Mouse (Mus musculus) liver, embryonic 13.5 days (tissue): ENCODE results near the gene Haus4. TPM values are rescaled to one million over a fixed set of nuclear protein-coding genes. Genes with fewer than 3 reads are reported as not detected.
A peak's percentile ranks its signal among the peaks of the same experiment; 100 is the strongest.

Experiments used
- ATAC-seq: fragments of 200-750 bp; cut with Nextera tagmentation; 2 replicates; pipeline ENCODE4 v1.8.0; 2017; ENCODE audit warnings: low read depth, mild to moderate bottlenecking, moderate number of reproducible peaks, moderate library complexity
- DNase-seq: peaks from one replicate; pipeline ENCODE4 v3.0.0; 2022
- H3K27ac ChIP-seq: fragments of 300-500 bp; sonication (generic); 2 replicates; pipeline ENCODE4 v1.5.1; 2015; ENCODE audit warnings: moderate library complexity, mild to moderate bottlenecking, inconsistent platforms
- H3K27me3 ChIP-seq: fragments of 300-500 bp; sonication (generic); 2 replicates; pipeline ENCODE4 v1.6.1; 2015; ENCODE audit warnings: mild to moderate bottlenecking, inconsistent platforms
- H3K36me3 ChIP-seq: fragments of 300-500 bp; sonication (generic); 2 replicates; pipeline ENCODE4 v1.6.1; 2015; ENCODE audit warnings: mild to moderate bottlenecking, inconsistent platforms
- H3K4me1 ChIP-seq: fragments of 300-500 bp; sonication (generic); replicated peaks from 2 replicates; pipeline ENCODE4 v1.6.1; 2015; ENCODE audit warnings: inconsistent platforms
- H3K4me2 ChIP-seq: fragments of 300-500 bp; sonication (generic); 2 replicates; pipeline ENCODE4 v1.6.1; 2015; ENCODE audit warnings: inconsistent platforms, mild to moderate bottlenecking, moderate library complexity
- H3K4me3 ChIP-seq: fragments of 300-500 bp; sonication (generic); replicated peaks from 2 replicates; pipeline ENCODE4 v1.5.1; 2015; ENCODE audit warnings: mild to moderate bottlenecking, inconsistent platforms
- H3K9ac ChIP-seq: fragments of 300-500 bp; sonication (generic); 2 replicates; pipeline ENCODE4 v1.6.1; 2015; ENCODE audit warnings: mild to moderate bottlenecking, inconsistent platforms
- H3K9me3 ChIP-seq: fragments of 300-500 bp; sonication (generic); replicated peaks from 2 replicates; pipeline ENCODE4 v1.6.1; 2016; ENCODE audit warnings: inconsistent platforms
- WGBS: fragments of 180-500 bp; shearing (Covaris S2); methylation state at CpG from one replicate; pipeline ENCODE4 v1.1.7; 2015; ENCODE audit not compliant: insufficient replicate concordance; 5-methylcytosine and 5-hydroxymethylcytosine counted together
- polyA plus RNA-seq: library from polyadenylated mRNA; unstranded; fragments of >200 nt; fragmentation: Nextera tagmentation; extraction: Ambion mirVana; gene quantifications from 2 replicates; pipeline ENCODE4 v1.2.1, GENCODE M21; 2015

Gene Haus4
- polyA plus RNA-seq, 1 experiment from 2014 or later = 45.6 TPM

- H3K4me2 ChIP-seq = no peak overlapping the region
- H3K4me3 ChIP-seq = no peak overlapping the region
- WGBS = 76% methylated on average over 4 of the region's 4 CpGs
- H3K27ac ChIP-seq = no peak overlapping the region
- no peaks in the 10 kb centered on the region for H3K9me3 ChIP-seq
- DNase-seq = no peak
- no peak for ATAC-seq
- no peak overlapping the region for H3K9ac ChIP-seq
- H3K27me3 ChIP-seq = peaks cover 71% of the 10 kb centered on the region
- H3K36me3 ChIP-seq = peaks cover 24% of the 10 kb centered on the region
- H3K4me1 ChIP-seq = peaks cover 51% of the 10 kb centered on the region
Measured at GRCm38 (mm10) chr14:54572122-54572521, 17.7 kb upstream of the Haus4 start.

DNA sequence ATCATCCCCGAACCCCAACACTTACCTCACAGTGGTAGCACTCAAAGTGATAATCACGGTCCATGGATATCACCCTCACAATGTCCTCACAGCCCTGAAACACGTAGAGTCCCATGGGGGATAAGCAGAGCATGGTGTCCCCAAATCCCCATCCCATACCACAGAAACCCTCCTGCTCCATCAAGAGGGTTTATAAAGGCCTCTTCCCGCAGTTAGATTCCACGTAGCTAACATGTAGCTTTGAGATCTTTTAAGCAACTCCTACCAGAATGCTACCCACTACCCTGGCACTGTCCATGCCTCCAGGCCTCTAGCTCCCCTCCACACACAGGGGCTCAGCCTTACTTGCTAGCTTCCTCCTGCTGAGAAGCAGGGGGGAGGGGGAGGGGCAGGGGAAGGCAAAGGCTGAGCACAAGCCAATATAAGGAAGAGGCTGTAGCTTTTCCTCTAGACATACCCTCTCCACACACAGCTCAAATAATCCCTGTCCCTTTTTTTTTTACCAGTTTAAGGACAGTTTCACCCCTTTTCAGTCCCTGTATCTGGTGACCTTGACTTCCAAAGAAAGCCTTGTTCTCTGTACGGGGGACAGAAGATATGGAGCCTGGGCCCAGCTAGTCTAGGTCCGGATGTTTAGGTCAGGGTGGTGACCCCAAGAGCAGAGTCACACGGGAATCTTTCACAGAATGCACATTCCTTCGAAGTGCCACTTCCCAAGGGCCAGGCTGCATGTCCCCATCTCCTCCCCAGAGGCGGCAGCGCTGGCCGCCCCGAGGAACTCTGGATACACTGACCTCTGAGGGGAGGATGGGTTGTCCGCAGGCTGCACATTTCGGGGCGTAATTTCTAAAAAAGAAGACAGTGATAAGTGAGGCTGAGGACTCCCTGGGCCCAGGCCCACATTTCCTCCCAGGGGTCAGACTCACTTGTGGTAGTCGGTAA lies 15.3 kb upstream of the Haus4 start:
- Histone ChIP-seq H3K4me1 (peaks cover 34% of the 10 kb centered on the region), H3K9me3 (no peaks in the 10 kb centered on the region), H3K9ac (no peak overlapping the region; the same call in 1 of the 2 replicates), H3K27ac (no peak overlapping the region), H3K4me2 (no peak overlapping the region), H3K27me3 (peaks cover 47% of the 10 kb centered on the region), H3K36me3 (peaks cover 27% of the 10 kb centered on the region), H3K4me3 (no peak overlapping the region)
- 69% methylated on average over 17 of the region's 17 CpGs for WGBS
- DNase-seq = no peak
- ATAC-seq = 0 out of 2 replicates have a peak, but pooled peaks have one; percentile 13

GRCm38 (mm10) chr14:54568694-54569414 lies 14.4 kb upstream of the Haus4 start:
- Histone ChIP-seq H3K27ac (no peak overlapping the region), H3K9ac (no peak overlapping the region), H3K4me3 (no peak overlapping the region), H3K36me3 (peaks cover 27% of the 10 kb centered on the region), H3K9me3 (no peaks in the 10 kb centered on the region), H3K4me2 (no peak overlapping the region), H3K4me1 (peaks cover 26% of the 10 kb centered on the region), H3K27me3 (peaks cover 38% of the 10 kb centered on the region)
- ATAC-seq = no peak
- WGBS = 65% methylated on average over 15 of the region's 15 CpGs
- DNase-seq = peak; percentile 40

DNA sequence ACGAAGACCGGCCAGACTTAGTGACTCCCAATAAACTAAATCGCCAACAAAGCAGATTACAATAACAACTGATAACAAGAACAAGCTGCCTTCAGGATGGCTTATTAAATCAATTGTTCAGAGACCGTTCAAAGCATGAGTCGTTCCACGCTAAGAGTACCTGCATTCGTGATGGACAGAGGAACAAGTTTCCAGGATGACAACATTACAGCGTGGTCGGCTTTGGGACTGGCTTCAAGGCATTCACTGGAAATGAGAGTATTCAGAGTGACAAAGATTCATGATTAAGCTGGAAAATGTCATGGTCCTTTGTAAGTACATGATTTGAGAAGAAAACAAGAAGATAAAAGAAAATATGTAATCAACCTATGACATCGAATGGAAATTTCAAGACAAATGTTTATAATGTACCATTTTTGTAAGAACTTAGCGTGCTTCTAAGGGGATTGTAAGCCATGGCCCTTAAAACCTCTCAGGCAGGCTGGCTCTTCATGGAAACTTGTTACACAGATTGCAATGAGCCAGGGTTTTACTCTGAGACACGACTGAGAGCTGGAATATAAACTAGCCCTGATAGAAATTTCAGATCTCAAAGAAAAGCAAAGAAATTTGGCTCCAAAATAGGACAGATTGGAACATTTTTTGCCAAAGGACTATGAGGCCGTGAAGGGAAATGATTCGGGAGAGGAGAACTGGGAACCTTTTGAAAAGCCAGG lies 6.3 kb upstream of the Haus4 start:
- Histone ChIP-seq H3K4me3 (no peak overlapping the region), H3K9ac (no peak overlapping the region), H3K4me1 (no peaks in the 10 kb centered on the region), H3K36me3 (no peaks in the 10 kb centered on the region), H3K27ac (no peak overlapping the region), H3K9me3 (no peaks in the 10 kb centered on the region), H3K27me3 (0 out of 2 replicates have a peak, but pooled peaks cover 3% of the 10 kb centered on the region), H3K4me2 (no peak overlapping the region)
- ATAC-seq = no peak
- 71% methylated on average over 14 of the region's 14 CpGs for WGBS
- DNase-seq = no peak

GRCm38 (mm10) chr14:54557330-54557729 lies 2.9 kb upstream of the Haus4 start:
- no peak overlapping the region for H3K4me3 ChIP-seq
- 0 out of 2 replicates have a peak, but pooled peaks cover 3% of the 10 kb centered on the region for H3K27me3 ChIP-seq
- DNase-seq = no peak
- no peak overlapping the region for H3K4me2 ChIP-seq
- no peaks in the 10 kb centered on the region for H3K36me3 ChIP-seq
- H3K9ac ChIP-seq = no peak overlapping the region
- H3K4me1 ChIP-seq = peaks cover 22% of the 10 kb centered on the region
- H3K27ac ChIP-seq = no peak overlapping the region
- WGBS = 81% methylated on average over 8 of the region's 8 CpGs
- ATAC-seq = no peak
- no peaks in the 10 kb centered on the region for H3K9me3 ChIP-seq

GRCm38 (mm10) chr14:54553454-54553974 lies 902 bp downstream of the Haus4 start:
- Histone ChIP-seq H3K4me3 (peak overlapping the region; percentile 70), H3K9ac (peak overlapping the region; percentile 84), H3K36me3 (peaks cover 37% of the 10 kb centered on the region), H3K9me3 (no peaks in the 10 kb centered on the region), H3K27me3 (0 out of 2 replicates have a peak, but pooled peaks cover 3% of the 10 kb centered on the region), H3K4me2 (peak overlapping the region; percentile 94), H3K27ac (peak overlapping the region; percentile 98), H3K4me1 (peaks cover 25% of the 10 kb centered on the region)
- WGBS = 3% methylated on average over 21 of the region's 21 CpGs
- peak; percentile 31 for DNase-seq
- ATAC-seq = no peak

- H3K27ac ChIP-seq = no peak overlapping the region
- H3K9ac ChIP-seq = no peak overlapping the region
- 86% methylated on average over 5 of the region's 5 CpGs for WGBS
- no peaks in the 10 kb centered on the region for H3K9me3 ChIP-seq
- peaks cover 81% of the 10 kb centered on the region for H3K36me3 ChIP-seq
- no peak overlapping the region for H3K4me2 ChIP-seq
- no peaks in the 10 kb centered on the region for H3K4me1 ChIP-seq
- no peak overlapping the region for H3K4me3 ChIP-seq
- DNase-seq (no peak), ATAC-seq (no peak)
- H3K27me3 ChIP-seq = no peaks in the 10 kb centered on the region
Measured at GRCm38 (mm10) chr14:54544703-54545102, 9.7 kb downstream of the Haus4 start.

- Histone ChIP-seq H3K27ac (no peak overlapping the region), H3K9ac (no peak overlapping the region)
- WGBS = 83% methylated on average over 11 of the region's 11 CpGs
Measured at GRCm38 (mm10) chr14:54540771-54541170, 13.6 kb downstream of the Haus4 start.

DNA sequence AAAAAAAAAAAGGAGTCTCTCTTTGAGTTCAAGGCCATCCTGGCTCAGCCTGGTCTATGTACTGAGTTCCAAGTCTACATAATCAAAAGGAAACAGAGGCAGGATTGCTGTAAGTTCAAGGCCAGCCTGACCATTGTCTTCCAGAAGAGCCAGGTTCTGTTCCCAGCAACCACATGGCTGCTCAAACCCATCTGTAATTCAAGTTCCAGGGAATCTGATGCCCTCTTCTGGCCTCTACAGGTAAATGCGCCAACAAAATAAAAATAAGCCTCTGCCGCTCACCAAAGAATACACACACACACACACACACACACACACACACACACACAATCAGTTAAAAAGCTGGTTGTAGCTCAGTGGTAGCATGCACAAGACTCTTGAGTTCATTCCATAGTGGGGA lies 15.8 kb downstream of the Haus4 start:
- ATAC-seq (no peak), DNase-seq (no peak)
- Histone ChIP-seq H3K9ac (no peak overlapping the region), H3K4me2 (no peak overlapping the region), H3K4me3 (no peak overlapping the region), H3K27ac (no peak overlapping the region), H3K4me1 (no peaks in the 10 kb centered on the region), H3K36me3 (peaks cover 20% of the 10 kb centered on the region), H3K9me3 (no peaks in the 10 kb centered on the region), H3K27me3 (no peaks in the 10 kb centered on the region)
- WGBS = 87% methylated on average over 2 of the region's 2 CpGs

More at GRCm38 (mm10) chr14:54540771-54541170, 13.6 kb downstream of the Haus4 start:
- Histone ChIP-seq H3K9me3 (no peaks in the 10 kb centered on the region), H3K36me3 (peaks cover 42% of the 10 kb centered on the region), H3K27me3 (no peaks in the 10 kb centered on the region), H3K4me1 (no peaks in the 10 kb centered on the region), H3K4me3 (no peak overlapping the region), H3K4me2 (no peak overlapping the region)
- DNase-seq = no peak
- no peak for ATAC-seq

- Histone ChIP-seq H3K4me2 (no peak overlapping the region), H3K9me3 (no peaks in the 10 kb centered on the region), H3K27ac (no peak overlapping the region), H3K4me1 (peaks cover 8% of the 10 kb centered on the region), H3K36me3 (no peaks in the 10 kb centered on the region), H3K9ac (no peak overlapping the region), H3K4me3 (no peak overlapping the region), H3K27me3 (peaks cover 23% of the 10 kb centered on the region)
- DNase-seq = peak; percentile 61
- 8% methylated on average over 17 of the region's 17 CpGs for WGBS
- 0 out of 2 replicates have a peak, but pooled peaks have one; percentile 31 for ATAC-seq
Measured at GRCm38 (mm10) chr14:54528446-54529111, 25.8 kb downstream of the Haus4 start.
